Mouse (Mus musculus) liver, embryonic 14.5 days (tissue): Measurements from ENCODE around the gene Actr1b.

Experiments
- CTCF ChIP-seq: IDR thresholded peaks from 2 replicates; pipeline ENCODE4 v1.5.1; 2016; ENCODE audit warnings: antibody characterized with exemption, low read depth, control low read depth
- EP300 ChIP-seq: IDR thresholded peaks from 2 replicates; pipeline ENCODE4 v1.6.1; 2016; ENCODE audit warnings: antibody characterized with exemption, low read depth

DNA sequence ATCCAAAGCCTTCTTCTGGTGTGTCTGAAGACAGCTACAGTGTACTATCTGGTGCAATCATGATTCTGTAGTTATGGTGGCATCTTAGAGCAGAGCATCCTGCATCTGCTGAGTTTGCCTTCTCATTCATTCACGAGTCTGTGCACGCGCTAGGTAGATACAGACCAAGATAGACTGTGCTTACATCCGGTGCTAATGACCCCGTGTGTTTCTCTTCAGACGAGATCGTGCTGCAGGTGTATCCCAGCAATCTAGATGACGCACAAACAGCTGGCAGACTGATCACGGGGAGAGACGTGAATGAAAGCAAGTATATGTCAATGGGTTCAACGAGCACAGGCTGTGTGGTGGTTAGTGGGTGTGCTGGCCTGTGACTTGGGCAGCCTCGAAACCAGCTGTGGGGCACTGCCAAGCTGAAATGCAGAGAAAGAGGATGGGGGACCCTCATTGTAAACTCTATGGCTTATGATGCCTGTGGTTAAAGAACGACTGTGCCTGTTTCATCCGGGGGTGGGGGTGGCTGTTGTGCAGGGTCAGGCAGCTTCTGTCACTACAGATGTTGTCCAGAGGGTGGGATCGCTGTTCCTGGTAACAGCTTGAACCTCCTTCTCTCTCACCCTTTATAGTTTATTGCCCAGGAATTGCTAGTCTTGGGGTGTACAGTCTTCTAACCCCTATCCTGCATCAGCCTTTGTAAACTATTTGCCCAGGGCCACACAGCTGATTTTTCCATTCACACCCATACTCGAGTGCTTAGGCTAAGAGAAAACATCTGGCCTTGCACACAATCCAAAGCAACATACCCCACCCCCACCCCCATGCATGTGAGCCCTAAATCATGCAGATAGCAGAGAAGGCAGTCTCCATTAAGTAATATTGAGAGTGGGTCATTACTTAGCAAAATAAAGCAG is 9.2 kb upstream of the Actr1b start:
- TF ChIP-seq CTCF = no peak
- TF ChIP-seq EP300 = no peak
